Mouse (Mus musculus): ENCODE measurements around the gene Dusp5. TPM values are rescaled to one million over a fixed set of nuclear protein-coding genes. Genes with fewer than 3 reads are reported as not detected.

Gene Dusp5
- polyA plus RNA-seq (2012; rRNA removed) = 1.0 and 2.0 TPM in 2 replicates

GRCm38 (mm10) chr19:53528752-53529454, at the start of gene Dusp5:
Gene Dusp5 (plus strand): TSS chr19:53529109.
- Histone ChIP-seq H3K27me3 (replicated peaks; ENCODE audit: control insufficient read depth, insufficient read depth, low read length) (no peaks in the 10 kb centered on the region), H3K27ac (ENCODE audit: insufficient read depth, low read depth, low read length) (no peak within 1 kb of the TSS), H3K36me3 (ENCODE audit: control insufficient read depth, insufficient read depth, low read length) (no peaks in the 10 kb centered on the region), H3K4me1 (ENCODE audit: control insufficient read depth, insufficient read depth, low read length) (no peaks in the 10 kb centered on the region), H3K4me3 (ENCODE audit: insufficient read depth, low read depth, low read length) (peak within 1 kb of the TSS; percentile 85)
- TF ChIP-seq CTCF (conservative IDR thresholded peaks at IDR 0.05; ENCODE audit: insufficient read depth, insufficient read length, low read depth, low read length) (0 out of 2 replicates have a peak, but pooled peaks have one; percentile 16), POLR2A (IDR thresholded peaks at IDR 0.05; ENCODE audit: low read depth, low read length) (peak; percentile 36)
- DNase-seq = peak; percentile 98
- under 1% methylated on average over 84 of the region's 84 CpGs for WGBS

- WGBS = 78% methylated on average over 8 of the region's 8 CpGs
These were observed 49.3 kb upstream of the Dusp5 start for GRCm38 (mm10) chr19:53479590-53479989.

GRCm38 (mm10) chr19:53482093-53482492, 46.8 kb upstream of the Dusp5 start:
- H3K27ac ChIP-seq (ENCODE audit: insufficient read depth, low read depth, low read length) = no peak overlapping the region
- 77% methylated on average over 6 of the region's 6 CpGs for WGBS
- H3K4me1 ChIP-seq (ENCODE audit: control insufficient read depth, insufficient read depth, low read length) = no peaks in the 10 kb centered on the region
- TF ChIP-seq CTCF (conservative IDR thresholded peaks at IDR 0.05; ENCODE audit: insufficient read depth, insufficient read length, low read depth, low read length) (no peak), POLR2A (IDR thresholded peaks at IDR 0.05; ENCODE audit: low read depth, low read length) (no peak)
- no peak for DNase-seq
- H3K36me3 ChIP-seq (ENCODE audit: control insufficient read depth, insufficient read depth, low read length) = no peaks in the 10 kb centered on the region
- H3K27me3 ChIP-seq (replicated peaks; ENCODE audit: control insufficient read depth, insufficient read depth, low read length) = no peaks in the 10 kb centered on the region
- H3K4me3 ChIP-seq (ENCODE audit: insufficient read depth, low read depth, low read length) = no peak overlapping the region

More at GRCm38 (mm10) chr19:53479590-53479989, 49.3 kb upstream of the Dusp5 start:
- H3K27ac ChIP-seq (ENCODE audit: insufficient read depth, low read depth, low read length) = no peak overlapping the region
- TF ChIP-seq POLR2A (IDR thresholded peaks at IDR 0.05; ENCODE audit: low read depth, low read length) (no peak), CTCF (conservative IDR thresholded peaks at IDR 0.05; ENCODE audit: insufficient read depth, insufficient read length, low read depth, low read length) (no peak)
- H3K4me1 ChIP-seq (ENCODE audit: control insufficient read depth, insufficient read depth, low read length) = no peaks in the 10 kb centered on the region
- DNase-seq = no peak
- no peak overlapping the region for H3K4me3 ChIP-seq (ENCODE audit: insufficient read depth, low read depth, low read length)
- no peaks in the 10 kb centered on the region for H3K36me3 ChIP-seq (ENCODE audit: control insufficient read depth, insufficient read depth, low read length)
- H3K27me3 ChIP-seq (replicated peaks; ENCODE audit: control insufficient read depth, insufficient read depth, low read length) = no peaks in the 10 kb centered on the region

- DNase-seq = no peak
- Histone ChIP-seq H3K4me3 (ENCODE audit: insufficient read depth, low read depth, low read length) (no peak overlapping the region), H3K4me1 (ENCODE audit: control insufficient read depth, insufficient read depth, low read length) (no peaks in the 10 kb centered on the region), H3K27ac (ENCODE audit: insufficient read depth, low read depth, low read length) (no peak overlapping the region), H3K27me3 (replicated peaks; ENCODE audit: control insufficient read depth, insufficient read depth, low read length) (no peaks in the 10 kb centered on the region), H3K36me3 (ENCODE audit: control insufficient read depth, insufficient read depth, low read length) (no peaks in the 10 kb centered on the region)
- WGBS = 54% methylated on average over 5 of the region's 5 CpGs
- TF ChIP-seq CTCF (conservative IDR thresholded peaks at IDR 0.05; ENCODE audit: insufficient read depth, insufficient read length, low read depth, low read length) (no peak), POLR2A (IDR thresholded peaks at IDR 0.05; ENCODE audit: low read depth, low read length) (no peak)
These were observed 46.4 kb upstream of the Dusp5 start for GRCm38 (mm10) chr19:53482527-53482926.

- 92% methylated on average over 8 of the region's 8 CpGs for WGBS
- Histone ChIP-seq H3K27me3 (replicated peaks; ENCODE audit: control insufficient read depth, insufficient read depth, low read length) (no peaks in the 10 kb centered on the region), H3K36me3 (ENCODE audit: control insufficient read depth, insufficient read depth, low read length) (no peaks in the 10 kb centered on the region), H3K27ac (ENCODE audit: insufficient read depth, low read depth, low read length) (no peak overlapping the region), H3K4me3 (ENCODE audit: insufficient read depth, low read depth, low read length) (no peak overlapping the region), H3K4me1 (ENCODE audit: control insufficient read depth, insufficient read depth, low read length) (no peaks in the 10 kb centered on the region)
- no peak for TF ChIP-seq CTCF (conservative IDR thresholded peaks at IDR 0.05; ENCODE audit: insufficient read depth, insufficient read length, low read depth, low read length)
- no peak for TF ChIP-seq POLR2A (IDR thresholded peaks at IDR 0.05; ENCODE audit: low read depth, low read length)
- DNase-seq = no peak
These were observed 44.9 kb upstream of the Dusp5 start for GRCm38 (mm10) chr19:53483984-53484383.

- no peak for DNase-seq
- TF ChIP-seq CTCF (conservative IDR thresholded peaks at IDR 0.05; ENCODE audit: insufficient read depth, insufficient read length, low read depth, low read length) (no peak), POLR2A (IDR thresholded peaks at IDR 0.05; ENCODE audit: low read depth, low read length) (no peak)
- Histone ChIP-seq H3K27me3 (replicated peaks; ENCODE audit: control insufficient read depth, insufficient read depth, low read length) (no peaks in the 10 kb centered on the region), H3K27ac (ENCODE audit: insufficient read depth, low read depth, low read length) (no peak overlapping the region), H3K4me3 (ENCODE audit: insufficient read depth, low read depth, low read length) (no peak overlapping the region), H3K4me1 (ENCODE audit: control insufficient read depth, insufficient read depth, low read length) (no peaks in the 10 kb centered on the region), H3K36me3 (ENCODE audit: control insufficient read depth, insufficient read depth, low read length) (no peaks in the 10 kb centered on the region)
- 81% methylated on average over 3 of the region's 3 CpGs for WGBS
These were observed 44.0 kb upstream of the Dusp5 start for GRCm38 (mm10) chr19:53484918-53485317.

GRCm38 (mm10) chr19:53489187-53489586, 39.7 kb upstream of the Dusp5 start:
- Histone ChIP-seq H3K27me3 (replicated peaks; ENCODE audit: control insufficient read depth, insufficient read depth, low read length) (no peaks in the 10 kb centered on the region), H3K4me3 (ENCODE audit: insufficient read depth, low read depth, low read length) (no peak overlapping the region), H3K36me3 (ENCODE audit: control insufficient read depth, insufficient read depth, low read length) (no peaks in the 10 kb centered on the region), H3K27ac (ENCODE audit: insufficient read depth, low read depth, low read length) (no peak overlapping the region), H3K4me1 (ENCODE audit: control insufficient read depth, insufficient read depth, low read length) (no peaks in the 10 kb centered on the region)
- TF ChIP-seq POLR2A (IDR thresholded peaks at IDR 0.05; ENCODE audit: low read depth, low read length) (no peak), CTCF (conservative IDR thresholded peaks at IDR 0.05; ENCODE audit: insufficient read depth, insufficient read length, low read depth, low read length) (no peak)
- WGBS = 71% methylated on average over 12 of the region's 12 CpGs
- DNase-seq = no peak
